Mouse (Mus musculus): ENCODE data around the gene Scfd2. TPM values are rescaled to one million over a fixed set of nuclear protein-coding genes. Genes with fewer than 3 reads are reported as not detected.

Gene Scfd2
- polyA plus RNA-seq, 1 experiment from 2014 or later, result 12.9 TPM

- no peak for ATAC-seq (replicated peaks; ENCODE audit: insufficient number of reproducible peaks, low FRiP score, low TSS enrichment)
- Histone ChIP-seq H3K9ac (ENCODE audit: low read depth, low read length) (no peak overlapping the region), H3K9me3 (replicated peaks; ENCODE audit: control insufficient read depth, low read length) (no peaks in the 10 kb centered on the region), H3K4me3 (ENCODE audit: low read depth, low read length) (no peak overlapping the region), H3K27ac (ENCODE audit: low read depth, low read length) (no peak overlapping the region), H3K4me2 (no peak overlapping the region), H3K27me3 (ENCODE audit: control insufficient read depth, insufficient read depth, low read length) (no peaks in the 10 kb centered on the region), H3K4me1 (ENCODE audit: control insufficient read depth, insufficient read depth, low read length) (peaks cover 6% of the 10 kb centered on the region; the same call in 1 of the 2 replicates), H3K36me3 (ENCODE audit: control insufficient read depth, insufficient read depth, low read length) (no peaks in the 10 kb centered on the region)
- WGBS (ENCODE audit: insufficient replicate concordance), result 80% methylated on average over 2 of the region's 2 CpGs
These were observed 239.5 kb downstream of the Scfd2 start for GRCm38 (mm10) chr5:74292050-74292449.

DNA sequence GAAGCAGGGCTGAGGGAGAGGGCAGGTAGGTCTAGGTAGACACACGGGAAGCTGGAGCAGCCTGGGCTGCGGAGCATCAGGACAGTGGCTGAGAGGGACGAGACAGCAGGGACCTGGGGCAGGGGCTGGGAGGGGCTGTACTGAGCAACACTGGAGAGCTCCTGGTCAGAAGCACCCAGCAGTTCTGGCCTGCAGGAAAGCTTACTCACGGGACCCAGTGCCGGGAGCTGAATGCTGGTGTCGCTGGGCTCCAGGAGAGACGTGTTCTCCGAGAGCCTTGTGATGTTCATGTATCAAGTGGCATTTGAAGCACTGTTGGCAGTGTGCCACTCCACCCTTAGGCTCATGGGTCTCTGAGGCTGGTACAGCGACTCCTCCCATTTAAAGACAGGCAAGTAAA is 240.0 kb downstream of the Scfd2 start:
- H3K9me3 ChIP-seq (replicated peaks; ENCODE audit: control insufficient read depth, low read length), result no peaks in the 10 kb centered on the region
- H3K4me2 ChIP-seq, result no peak overlapping the region
- WGBS (ENCODE audit: insufficient replicate concordance), result 59% methylated on average over 9 of the region's 9 CpGs
- no peak overlapping the region for H3K9ac ChIP-seq (ENCODE audit: low read depth, low read length)
- ATAC-seq (replicated peaks; ENCODE audit: insufficient number of reproducible peaks, low FRiP score, low TSS enrichment), result no peak; the same call in 1 of the 2 replicates
- no peaks in the 10 kb centered on the region for H3K27me3 ChIP-seq (ENCODE audit: control insufficient read depth, insufficient read depth, low read length)
- no peaks in the 10 kb centered on the region for H3K36me3 ChIP-seq (ENCODE audit: control insufficient read depth, insufficient read depth, low read length)
- H3K4me1 ChIP-seq (ENCODE audit: control insufficient read depth, insufficient read depth, low read length), result peaks cover 10% of the 10 kb centered on the region
- H3K27ac ChIP-seq (ENCODE audit: low read depth, low read length), result no peak overlapping the region
- H3K4me3 ChIP-seq (ENCODE audit: low read depth, low read length), result no peak overlapping the region

- H3K9ac ChIP-seq (ENCODE audit: low read depth, low read length), result no peak overlapping the region
- H3K4me2 ChIP-seq, result no peak overlapping the region
- H3K4me3 ChIP-seq (ENCODE audit: low read depth, low read length), result no peak overlapping the region
- H3K4me1 ChIP-seq (ENCODE audit: control insufficient read depth, insufficient read depth, low read length), result peaks cover 19% of the 10 kb centered on the region
- H3K36me3 ChIP-seq (ENCODE audit: control insufficient read depth, insufficient read depth, low read length), result no peaks in the 10 kb centered on the region
- no peak overlapping the region for H3K27ac ChIP-seq (ENCODE audit: low read depth, low read length)
- WGBS (ENCODE audit: insufficient replicate concordance), result 86% methylated on average over 6 of the region's 6 CpGs
- H3K27me3 ChIP-seq (ENCODE audit: control insufficient read depth, insufficient read depth, low read length), result no peaks in the 10 kb centered on the region
- ATAC-seq (replicated peaks; ENCODE audit: insufficient number of reproducible peaks, low FRiP score, low TSS enrichment), result no peak
- no peaks in the 10 kb centered on the region for H3K9me3 ChIP-seq (replicated peaks; ENCODE audit: control insufficient read depth, low read length)
These were observed 241.6 kb downstream of the Scfd2 start for GRCm38 (mm10) chr5:74289957-74290356.

DNA sequence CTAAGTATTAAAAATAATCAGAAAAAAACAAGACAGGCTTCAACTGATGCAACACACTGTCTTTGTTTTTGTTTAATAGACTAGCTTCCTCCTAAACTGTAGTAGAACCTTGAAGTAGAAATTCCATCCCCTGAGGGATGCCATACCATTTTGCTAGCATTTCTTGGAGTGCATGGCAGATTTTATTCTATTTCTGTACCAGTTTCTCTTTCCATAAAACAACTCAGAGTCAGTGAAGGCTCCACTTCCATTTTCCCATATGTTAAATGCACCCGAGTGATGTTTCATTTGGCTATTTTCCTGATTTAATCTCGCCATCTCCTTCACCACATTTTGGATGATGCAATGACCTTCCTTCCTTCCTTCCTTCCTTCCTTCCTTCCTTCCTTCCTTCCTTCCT is 243.4 kb downstream of the Scfd2 start:
- 89% methylated on average over 2 of the region's 2 CpGs for WGBS (ENCODE audit: insufficient replicate concordance)
- Histone ChIP-seq H3K27me3 (ENCODE audit: control insufficient read depth, insufficient read depth, low read length) (no peaks in the 10 kb centered on the region), H3K4me1 (ENCODE audit: control insufficient read depth, insufficient read depth, low read length) (peaks cover 19% of the 10 kb centered on the region), H3K36me3 (ENCODE audit: control insufficient read depth, insufficient read depth, low read length) (no peaks in the 10 kb centered on the region), H3K4me2 (no peak overlapping the region), H3K27ac (ENCODE audit: low read depth, low read length) (no peak overlapping the region), H3K4me3 (ENCODE audit: low read depth, low read length) (no peak overlapping the region), H3K9me3 (replicated peaks; ENCODE audit: control insufficient read depth, low read length) (no peaks in the 10 kb centered on the region), H3K9ac (ENCODE audit: low read depth, low read length) (no peak overlapping the region)
- ATAC-seq (replicated peaks; ENCODE audit: insufficient number of reproducible peaks, low FRiP score, low TSS enrichment), result no peak

GRCm38 (mm10) chr5:74286301-74286700 is 245.3 kb downstream of the Scfd2 start:
- 33% methylated on average over 4 of the region's 4 CpGs for WGBS (ENCODE audit: insufficient replicate concordance)
- ATAC-seq (replicated peaks; ENCODE audit: insufficient number of reproducible peaks, low FRiP score, low TSS enrichment), result no peak
- H3K4me1 ChIP-seq (ENCODE audit: control insufficient read depth, insufficient read depth, low read length), result peaks cover 15% of the 10 kb centered on the region

GRCm38 (mm10) chr5:74285764-74286163 is 245.8 kb downstream of the Scfd2 start:
- no peak for ATAC-seq (replicated peaks; ENCODE audit: insufficient number of reproducible peaks, low FRiP score, low TSS enrichment)
- no peak overlapping the region for H3K4me3 ChIP-seq (ENCODE audit: low read depth, low read length)
- WGBS (ENCODE audit: insufficient replicate concordance), result 45% methylated on average over 7 of the region's 7 CpGs
- H3K36me3 ChIP-seq (ENCODE audit: control insufficient read depth, insufficient read depth, low read length), result no peaks in the 10 kb centered on the region
- no peak overlapping the region for H3K27ac ChIP-seq (ENCODE audit: low read depth, low read length)
- no peaks in the 10 kb centered on the region for H3K27me3 ChIP-seq (ENCODE audit: control insufficient read depth, insufficient read depth, low read length)
- H3K4me2 ChIP-seq, result no peak overlapping the region
- peaks cover 15% of the 10 kb centered on the region for H3K4me1 ChIP-seq (ENCODE audit: control insufficient read depth, insufficient read depth, low read length)
- H3K9me3 ChIP-seq (replicated peaks; ENCODE audit: control insufficient read depth, low read length), result no peaks in the 10 kb centered on the region
- H3K9ac ChIP-seq (ENCODE audit: low read depth, low read length), result no peak overlapping the region

More at GRCm38 (mm10) chr5:74286301-74286700, 245.3 kb downstream of the Scfd2 start:
- no peak overlapping the region for H3K27ac ChIP-seq (ENCODE audit: low read depth, low read length)
- no peak overlapping the region for H3K9ac ChIP-seq (ENCODE audit: low read depth, low read length)
- no peaks in the 10 kb centered on the region for H3K27me3 ChIP-seq (ENCODE audit: control insufficient read depth, insufficient read depth, low read length)
- no peaks in the 10 kb centered on the region for H3K36me3 ChIP-seq (ENCODE audit: control insufficient read depth, insufficient read depth, low read length)
- H3K4me2 ChIP-seq, result no peak overlapping the region
- no peak overlapping the region for H3K4me3 ChIP-seq (ENCODE audit: low read depth, low read length)
- no peaks in the 10 kb centered on the region for H3K9me3 ChIP-seq (replicated peaks; ENCODE audit: control insufficient read depth, low read length)

- Histone ChIP-seq H3K27ac (ENCODE audit: low read depth, low read length) (no peak overlapping the region), H3K9ac (ENCODE audit: low read depth, low read length) (no peak overlapping the region), H3K4me2 (no peak overlapping the region), H3K4me1 (ENCODE audit: control insufficient read depth, insufficient read depth, low read length) (peaks cover 15% of the 10 kb centered on the region), H3K9me3 (replicated peaks; ENCODE audit: control insufficient read depth, low read length) (no peaks in the 10 kb centered on the region), H3K27me3 (ENCODE audit: control insufficient read depth, insufficient read depth, low read length) (no peaks in the 10 kb centered on the region), H3K4me3 (ENCODE audit: low read depth, low read length) (no peak overlapping the region), H3K36me3 (ENCODE audit: control insufficient read depth, insufficient read depth, low read length) (no peaks in the 10 kb centered on the region)
- ATAC-seq (replicated peaks; ENCODE audit: insufficient number of reproducible peaks, low FRiP score, low TSS enrichment), result no peak
- 79% methylated on average over 2 of the region's 2 CpGs for WGBS (ENCODE audit: insufficient replicate concordance)
These were observed 246.3 kb downstream of the Scfd2 start for GRCm38 (mm10) chr5:74285289-74285688.

DNA sequence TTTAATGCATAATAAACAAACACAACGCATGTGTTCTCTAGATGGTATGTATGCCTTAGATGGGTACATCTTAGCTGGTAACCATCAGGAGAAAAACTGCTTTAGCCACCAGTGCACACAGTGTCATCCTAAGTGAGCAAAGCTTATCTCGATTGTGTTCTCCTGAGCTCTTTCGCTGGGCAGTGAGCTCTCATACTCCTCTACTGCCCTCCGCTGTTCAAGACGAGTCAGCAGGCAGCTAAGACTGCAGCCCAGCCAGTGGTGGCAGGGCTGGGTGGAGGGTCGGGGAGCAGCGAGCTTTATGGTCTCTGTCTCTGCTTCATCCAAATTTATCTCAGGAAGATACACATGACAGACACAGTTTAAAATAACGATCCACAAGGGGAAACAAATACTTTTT is 248.0 kb downstream of the Scfd2 start:
- Histone ChIP-seq H3K4me2 (no peak overlapping the region), H3K4me3 (ENCODE audit: low read depth, low read length) (no peak overlapping the region), H3K36me3 (ENCODE audit: control insufficient read depth, insufficient read depth, low read length) (no peaks in the 10 kb centered on the region), H3K27me3 (ENCODE audit: control insufficient read depth, insufficient read depth, low read length) (no peaks in the 10 kb centered on the region), H3K27ac (ENCODE audit: low read depth, low read length) (no peak overlapping the region), H3K4me1 (ENCODE audit: control insufficient read depth, insufficient read depth, low read length) (peaks cover 15% of the 10 kb centered on the region), H3K9me3 (replicated peaks; ENCODE audit: control insufficient read depth, low read length) (no peaks in the 10 kb centered on the region), H3K9ac (ENCODE audit: low read depth, low read length) (no peak overlapping the region)
- ATAC-seq (replicated peaks; ENCODE audit: insufficient number of reproducible peaks, low FRiP score, low TSS enrichment), result no peak
- 32% methylated on average over 8 of the region's 8 CpGs for WGBS (ENCODE audit: insufficient replicate concordance)

DNA sequence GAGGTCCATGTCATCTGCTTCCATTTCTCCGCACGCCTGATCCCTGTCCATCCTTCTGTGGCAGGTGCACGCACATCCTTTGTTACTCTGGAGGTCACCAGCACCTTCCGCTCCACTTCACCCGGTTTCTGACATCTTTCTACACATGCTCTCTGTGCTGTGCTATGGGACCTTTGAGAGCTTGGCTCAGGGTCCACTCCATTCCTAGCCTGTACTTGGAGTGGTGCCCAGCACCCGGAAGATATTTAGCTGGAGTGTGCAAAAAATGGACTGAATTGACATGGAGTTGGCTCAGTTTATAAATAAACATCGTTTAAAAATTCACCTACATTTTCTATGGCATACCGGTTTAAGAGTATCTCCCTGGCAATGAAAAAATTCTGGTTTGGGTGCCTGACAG is 250.1 kb downstream of the Scfd2 start:
- Histone ChIP-seq H3K36me3 (ENCODE audit: control insufficient read depth, insufficient read depth, low read length) (no peaks in the 10 kb centered on the region), H3K9me3 (replicated peaks; ENCODE audit: control insufficient read depth, low read length) (no peaks in the 10 kb centered on the region), H3K4me1 (ENCODE audit: control insufficient read depth, insufficient read depth, low read length) (peaks cover 8% of the 10 kb centered on the region), H3K4me2 (no peak overlapping the region), H3K27ac (ENCODE audit: low read depth, low read length) (no peak overlapping the region), H3K9ac (ENCODE audit: low read depth, low read length) (no peak overlapping the region), H3K4me3 (ENCODE audit: low read depth, low read length) (no peak overlapping the region), H3K27me3 (ENCODE audit: control insufficient read depth, insufficient read depth, low read length) (no peaks in the 10 kb centered on the region)
- 84% methylated on average over 8 of the region's 8 CpGs for WGBS (ENCODE audit: insufficient replicate concordance)
- ATAC-seq (replicated peaks; ENCODE audit: insufficient number of reproducible peaks, low FRiP score, low TSS enrichment), result no peak
